Mouse (Mus musculus): ENCODE measurements around the gene H2afz.
A peak's percentile ranks its signal among the peaks of the same experiment; 100 is the strongest.

H2afz gene

DNA sequence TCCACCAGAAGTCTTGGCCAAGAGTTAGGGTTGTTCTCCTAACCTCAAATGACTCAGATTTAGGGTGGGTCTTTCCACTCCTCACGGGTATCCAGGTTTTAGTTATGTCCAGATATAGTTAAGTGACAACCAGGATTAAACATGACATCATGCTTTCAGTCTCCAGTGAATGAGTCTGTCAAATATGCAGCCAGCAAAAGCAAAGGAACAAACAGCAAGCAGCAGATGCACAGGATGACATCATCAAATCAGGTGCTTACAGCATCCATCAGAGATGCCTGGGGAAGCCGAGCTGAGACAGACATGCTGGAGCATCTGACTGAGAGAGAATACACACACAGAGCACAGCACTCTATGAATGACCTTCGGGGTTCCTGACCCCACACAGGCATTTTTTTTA is 9.0 kb upstream of the H2afz start:
- no peak for TF ChIP-seq GATA4 (IDR thresholded peaks at IDR 0.05; ENCODE audit: insufficient replicate concordance, low read length)

DNA sequence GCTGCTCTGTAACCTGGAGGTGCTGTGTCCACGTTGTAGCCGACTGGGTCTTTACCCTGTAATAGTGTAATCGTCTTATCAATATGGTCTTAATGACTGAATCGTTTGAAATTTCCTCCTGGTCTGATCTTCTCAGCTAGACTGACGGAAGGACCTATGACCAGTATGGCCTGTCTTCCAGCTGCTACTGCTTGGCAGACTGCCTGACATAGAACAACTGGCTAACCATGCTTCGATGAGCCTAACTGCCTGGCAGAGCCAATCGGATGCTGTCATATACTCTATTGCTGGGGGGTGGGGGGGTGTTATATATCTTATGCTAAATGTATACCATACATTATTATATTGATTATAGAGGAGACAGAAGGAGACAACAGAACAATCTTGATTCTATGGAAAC is 8.2 kb upstream of the H2afz start:
- no peak for TF ChIP-seq GATA4 (IDR thresholded peaks at IDR 0.05; ENCODE audit: insufficient replicate concordance, low read length)

DNA sequence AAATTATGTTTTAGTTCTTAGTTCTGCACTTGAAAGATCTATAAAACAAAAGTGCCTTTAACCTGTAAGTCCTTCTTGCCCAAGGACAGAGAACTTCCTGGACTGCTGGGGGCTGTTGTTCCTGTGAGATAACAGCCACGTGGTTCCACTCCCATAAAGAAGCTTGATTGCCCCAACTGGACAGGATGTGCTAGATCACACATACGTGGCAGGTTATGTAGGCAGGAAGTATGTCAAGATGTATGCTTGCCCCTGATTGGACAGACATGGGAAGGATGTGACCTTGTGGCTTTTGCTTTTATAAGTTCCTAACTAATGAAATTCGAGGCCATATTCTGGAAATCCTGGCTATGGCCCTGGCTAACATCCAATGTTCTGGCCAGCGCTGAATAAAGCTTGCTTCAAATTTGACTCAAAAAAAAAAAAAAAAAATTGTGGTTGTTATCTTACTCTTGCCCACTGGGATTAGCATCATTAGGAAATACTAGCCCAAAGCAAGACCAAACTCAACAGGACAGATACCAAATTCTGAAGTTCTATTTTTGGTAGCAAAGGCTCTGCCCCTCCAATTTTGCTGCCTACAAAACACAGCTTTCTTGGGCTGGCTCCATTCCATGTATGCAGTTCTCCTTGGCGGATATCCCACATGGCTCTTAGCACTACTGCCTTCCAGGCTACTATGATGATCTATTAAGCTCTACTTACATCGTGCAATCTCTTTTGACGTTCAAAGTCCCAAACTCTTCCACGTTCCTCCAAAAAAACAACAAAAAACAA is 3.7 kb upstream of the H2afz start:
- TF ChIP-seq GATA4 (IDR thresholded peaks at IDR 0.05; ENCODE audit: insufficient replicate concordance, low read length), result peak; percentile 88; the same call in 1 of the 2 replicates

DNA sequence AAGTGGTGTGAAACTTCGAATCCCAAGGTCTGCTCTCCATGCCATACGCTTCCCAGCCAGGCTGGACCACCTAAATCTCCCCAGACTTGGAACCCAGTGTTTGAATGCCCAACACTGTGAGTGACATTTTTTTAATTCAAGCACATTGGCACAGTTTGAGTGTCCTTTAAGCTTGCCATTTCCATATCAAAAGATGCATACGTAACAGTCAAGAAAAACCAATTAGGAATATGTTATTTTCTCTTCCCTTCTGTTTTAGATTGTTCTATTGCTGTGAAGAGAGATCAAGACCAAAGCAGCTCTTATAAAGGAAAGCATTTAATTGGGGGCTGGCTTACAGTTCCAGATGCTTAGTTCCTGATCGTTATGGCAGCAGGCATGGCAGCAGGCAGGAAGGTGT is 2.9 kb upstream of the H2afz start:
- TF ChIP-seq GATA4 (IDR thresholded peaks at IDR 0.05; ENCODE audit: insufficient replicate concordance, low read length), result no peak

DNA sequence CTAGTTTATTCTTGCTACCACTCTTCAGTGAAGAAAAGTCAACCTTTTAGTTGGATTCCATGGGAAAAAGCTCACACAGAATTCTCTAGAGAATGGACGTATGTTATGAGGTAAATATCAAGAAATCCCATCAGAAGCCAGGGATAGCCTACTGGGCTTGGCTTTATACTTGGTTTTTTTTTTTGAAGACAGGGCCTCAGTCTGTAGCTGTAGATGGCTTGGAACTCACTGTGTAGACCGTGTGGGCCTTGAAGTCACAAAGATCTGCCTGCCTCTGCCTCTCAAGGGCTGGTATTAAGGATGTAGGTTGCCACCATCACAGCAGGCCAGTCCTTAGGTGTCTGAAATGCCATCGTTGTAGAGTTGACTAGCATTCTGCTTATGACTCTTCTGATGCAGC is 1.7 kb upstream of the H2afz start:
- no peak for TF ChIP-seq GATA4 (IDR thresholded peaks at IDR 0.05; ENCODE audit: insufficient replicate concordance, low read length)

DNA sequence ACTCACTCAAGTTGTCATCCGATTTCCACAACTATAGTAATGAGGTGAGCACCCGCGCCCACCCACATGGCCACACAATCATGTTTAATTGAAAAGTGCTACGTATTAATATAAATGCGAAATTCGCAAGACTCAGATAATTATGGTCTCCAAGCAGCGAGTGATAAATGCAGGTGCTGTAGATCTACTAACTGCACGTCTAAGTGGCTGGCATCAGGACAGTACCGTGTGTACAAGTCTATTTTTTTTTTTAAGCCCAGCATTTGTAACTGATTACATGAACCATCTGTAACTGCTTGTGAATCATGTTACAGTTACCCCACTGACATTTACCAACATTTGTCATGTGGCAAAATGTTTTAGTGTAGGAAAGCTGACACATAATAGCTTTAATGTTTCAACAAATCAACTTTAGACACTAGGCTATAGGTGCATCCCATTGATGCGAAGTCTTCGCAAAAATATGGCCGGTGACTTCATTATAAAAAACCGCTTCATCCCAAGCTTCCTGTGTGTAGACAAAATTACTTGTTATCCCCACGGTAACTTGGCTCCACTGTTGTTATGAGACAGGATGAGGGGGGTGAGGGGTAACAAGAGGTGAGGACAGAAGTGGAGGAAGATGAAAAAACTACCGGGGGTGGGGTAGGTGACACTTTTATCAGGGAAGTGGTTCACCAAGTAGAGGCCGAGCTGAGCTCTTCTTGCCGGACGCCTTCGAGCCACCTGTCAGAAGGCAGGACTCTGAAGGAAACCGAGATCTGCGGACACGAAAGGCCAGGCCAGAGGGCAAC is 760 bp upstream of the H2afz start:
- TF ChIP-seq GATA4 (IDR thresholded peaks at IDR 0.05; ENCODE audit: insufficient replicate concordance, low read length), result no peak

DNA sequence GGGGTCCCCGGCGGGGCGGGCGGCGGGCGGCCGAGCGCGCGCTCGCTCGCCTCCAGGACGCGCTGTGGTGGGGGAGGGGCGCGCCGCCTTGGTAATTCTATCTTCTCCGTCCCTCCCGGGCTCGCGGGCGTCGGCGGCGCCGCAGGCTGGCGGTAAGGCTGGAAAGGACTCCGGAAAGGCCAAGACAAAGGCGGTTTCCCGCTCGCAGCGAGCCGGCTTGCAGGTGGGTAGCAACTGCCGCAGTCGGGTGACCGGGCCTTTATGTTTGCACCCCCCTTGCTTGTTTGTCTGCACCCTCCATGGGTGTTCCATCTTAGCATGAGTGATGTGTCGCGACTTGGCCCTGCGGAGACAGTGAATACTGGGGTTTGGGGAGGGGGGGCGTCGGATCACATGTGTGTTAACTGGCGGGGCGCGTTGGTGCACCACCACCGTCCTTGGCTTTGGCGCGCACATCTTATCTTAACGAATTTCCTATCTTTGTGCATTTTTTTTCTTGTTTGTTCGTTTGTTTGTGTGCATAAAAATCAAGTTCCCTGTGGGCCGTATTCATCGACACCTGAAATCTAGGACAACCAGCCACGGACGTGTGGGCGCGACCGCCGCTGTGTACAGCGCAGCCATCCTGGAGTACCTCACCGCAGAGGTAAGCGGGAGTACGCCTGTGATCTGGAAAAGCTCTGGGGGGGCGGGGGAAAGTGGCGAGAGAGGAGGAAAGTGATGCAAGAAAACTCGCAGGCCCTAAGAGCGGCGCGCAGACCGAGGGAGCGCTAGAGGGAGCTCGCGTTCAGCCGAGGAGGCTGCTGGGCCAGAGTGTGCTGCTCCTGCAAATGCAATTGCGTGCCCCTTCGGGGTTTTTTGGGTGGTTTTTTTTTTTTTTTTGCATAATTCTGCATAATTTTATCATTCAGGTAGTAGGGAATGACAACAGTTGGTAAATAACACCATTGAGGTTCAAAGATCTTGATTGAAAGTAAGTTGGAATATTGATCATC is 998 bp downstream of the H2afz start:
- TF ChIP-seq GATA4 (IDR thresholded peaks at IDR 0.05; ENCODE audit: insufficient replicate concordance, low read length), result no peak; the same call in 1 of the 2 replicates

DNA sequence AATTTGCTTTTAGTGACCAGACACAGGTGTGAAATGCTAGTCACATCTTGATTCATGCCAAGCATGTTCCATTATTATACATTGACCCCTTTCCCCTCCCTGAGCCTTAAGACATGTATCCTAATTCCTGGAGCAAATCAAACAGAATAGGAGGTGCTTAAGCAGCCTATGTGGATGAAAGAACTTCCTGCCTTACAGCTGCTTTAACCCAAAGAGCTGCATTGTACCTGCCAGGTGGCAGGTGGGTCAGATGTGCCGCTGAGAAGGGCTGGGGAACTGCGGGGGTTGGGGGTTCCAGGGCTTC is 2.8 kb downstream of the H2afz start:
- no peak for TF ChIP-seq GATA4 (IDR thresholded peaks at IDR 0.05; ENCODE audit: insufficient replicate concordance, low read length)

DNA sequence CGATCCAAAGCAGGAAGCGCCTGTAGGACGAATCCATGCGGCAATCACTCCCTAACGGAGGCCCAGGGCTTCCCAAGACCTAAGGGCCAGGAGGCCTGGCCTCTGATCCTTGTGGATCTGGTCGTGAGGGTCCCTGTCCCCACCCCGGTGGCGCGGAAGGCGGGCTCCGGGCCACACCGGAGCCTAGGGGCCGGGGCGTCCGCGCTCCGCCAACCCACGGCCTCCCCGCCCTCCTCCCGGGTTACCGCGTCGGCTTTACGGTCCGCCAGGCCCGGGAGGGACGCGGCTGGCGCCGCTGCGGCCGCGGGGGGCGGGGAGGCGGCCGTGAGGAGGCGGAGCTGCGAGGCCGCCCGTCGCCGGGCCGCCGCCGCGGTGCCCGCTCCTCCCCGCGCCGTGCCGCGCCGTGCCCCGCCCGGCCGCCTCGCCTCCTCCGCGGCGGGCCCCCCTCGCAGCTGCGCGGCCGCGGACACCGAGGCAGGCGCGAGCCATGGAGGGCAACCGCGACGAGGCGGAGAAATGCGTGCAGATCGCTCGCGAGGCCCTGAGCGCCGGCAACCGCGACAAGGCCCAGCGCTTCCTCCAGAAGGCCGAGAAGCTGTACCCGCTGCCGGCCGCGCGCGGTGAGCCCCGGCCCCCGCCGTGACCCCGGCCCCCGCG is 3.3 kb downstream of the H2afz start, which contains the start of gene Dnajb14:
Dnajb14 (plus strand) TSS at position 239 of the 657 bp plus-strand sequence.
- no peak for TF ChIP-seq GATA4 (IDR thresholded peaks at IDR 0.05; ENCODE audit: insufficient replicate concordance, low read length)

DNA sequence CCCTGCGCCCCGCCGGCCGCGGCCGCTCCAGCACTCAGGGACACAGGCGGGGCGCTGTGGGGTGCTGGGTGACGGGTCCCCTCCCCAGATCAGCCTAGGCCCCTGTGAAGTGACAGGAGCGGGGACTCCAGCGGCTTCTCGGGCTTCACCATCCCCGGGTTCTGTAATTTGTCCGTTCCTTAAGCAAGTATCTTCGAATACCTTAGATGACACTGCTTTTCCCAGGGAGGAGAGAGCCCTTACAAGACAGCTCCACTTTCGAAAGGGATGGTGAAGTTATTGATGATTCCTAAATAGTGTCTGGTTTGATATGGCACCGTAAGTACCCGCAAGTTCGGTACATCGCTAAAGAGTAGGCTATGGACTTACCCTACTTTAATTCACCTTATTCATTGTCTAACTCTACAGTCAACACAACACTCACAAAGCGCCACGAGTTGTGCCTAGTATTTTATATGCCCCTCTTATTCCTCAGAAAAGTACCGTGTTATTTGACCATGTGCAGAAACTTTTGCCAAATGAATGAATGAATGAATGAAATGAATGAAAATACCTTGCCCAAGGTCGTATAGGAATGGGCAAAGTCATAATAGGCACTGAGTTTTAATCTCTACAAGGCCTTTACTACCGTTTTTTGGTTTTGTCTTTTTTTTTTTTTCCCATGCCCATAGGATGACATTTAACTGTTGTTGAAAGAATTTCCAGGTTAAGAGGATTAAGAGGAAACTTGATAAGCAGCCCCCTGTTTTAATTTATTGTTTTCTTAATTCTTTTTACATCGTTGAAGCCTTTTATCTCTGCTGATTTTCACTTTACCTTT is 4.0 kb downstream of the H2afz start:
- no peak for TF ChIP-seq GATA4 (IDR thresholded peaks at IDR 0.05; ENCODE audit: insufficient replicate concordance, low read length)

DNA sequence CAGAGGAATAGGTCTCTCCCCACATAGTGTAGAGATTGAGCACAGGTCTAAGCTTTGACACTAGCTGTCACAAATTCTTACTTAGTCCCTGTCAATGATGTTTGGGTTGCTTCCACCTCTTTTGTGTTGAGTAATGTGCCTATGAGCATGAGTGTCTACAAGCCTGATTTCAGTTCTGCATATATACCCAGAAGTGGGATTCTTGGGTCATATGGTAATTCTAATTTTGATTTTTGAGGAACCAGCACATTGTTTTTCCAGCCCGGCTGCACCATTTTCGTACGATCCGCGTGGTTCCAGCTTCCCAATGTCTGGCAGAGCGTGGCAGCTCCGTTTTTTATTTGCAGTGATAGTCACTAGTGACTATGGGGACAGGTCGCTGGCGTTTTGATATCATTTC is 5.1 kb downstream of the H2afz start:
- TF ChIP-seq GATA4 (IDR thresholded peaks at IDR 0.05; ENCODE audit: insufficient replicate concordance, low read length), result no peak

DNA sequence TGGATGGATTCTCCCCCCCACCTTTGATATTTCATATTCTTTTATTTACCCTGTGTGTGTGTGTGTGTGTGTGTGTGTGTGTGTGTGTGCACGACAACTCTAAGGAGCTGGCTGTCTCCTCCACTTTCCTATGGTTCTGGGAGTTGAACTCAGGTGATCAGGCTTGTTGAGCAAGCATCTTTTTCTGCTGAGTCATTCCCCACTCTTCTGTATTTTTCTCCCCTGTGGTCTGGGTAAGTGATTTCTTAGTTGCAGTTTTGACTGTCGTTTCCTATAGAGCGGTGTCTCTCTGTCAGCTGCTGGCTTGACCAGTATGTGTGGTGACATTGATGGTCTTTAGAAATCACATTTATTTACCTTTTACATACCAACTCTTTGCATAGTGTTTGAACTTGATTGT is 15.0 kb downstream of the H2afz start:
- no peak for TF ChIP-seq GATA4 (IDR thresholded peaks at IDR 0.05; ENCODE audit: insufficient replicate concordance, low read length)

DNA sequence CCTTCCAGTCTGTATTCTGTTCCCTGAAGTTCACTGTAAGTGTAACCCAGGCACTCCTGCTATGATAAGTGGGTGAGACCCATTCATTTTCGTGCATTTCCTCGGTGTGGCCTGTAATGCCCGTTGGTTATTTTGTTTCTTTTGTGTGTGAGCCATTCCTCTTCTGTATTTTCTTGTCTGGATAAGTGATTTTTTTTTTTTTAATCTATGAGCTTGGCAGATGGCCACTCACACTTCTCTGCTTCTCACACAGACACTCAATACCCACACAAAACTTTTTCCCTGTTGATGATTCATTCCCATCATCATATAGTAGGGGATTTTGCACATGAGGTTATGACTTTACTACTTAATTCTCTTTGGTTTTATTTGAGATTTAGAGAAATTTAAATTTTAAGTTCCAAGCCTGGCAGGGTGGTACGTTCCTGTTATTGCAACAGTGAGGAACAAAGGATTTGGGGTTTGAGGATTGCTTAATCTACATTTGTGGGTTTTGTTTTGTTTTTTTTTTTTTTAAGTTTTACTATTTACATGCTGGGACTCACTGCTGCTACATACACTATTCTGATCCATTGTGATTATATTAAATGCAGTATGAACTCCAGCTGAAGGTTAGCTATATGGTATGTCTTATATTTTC is 15.9 kb downstream of the H2afz start:
- TF ChIP-seq GATA4 (IDR thresholded peaks at IDR 0.05; ENCODE audit: insufficient replicate concordance, low read length), result no peak
